Mouse (Mus musculus): ENCODE results near the gene Hyal3. TPM values are rescaled to one million over a fixed set of nuclear protein-coding genes. Genes with fewer than 3 reads are reported as not detected.
A peak's percentile ranks its signal among the peaks of the same experiment; 100 is the strongest.

Gene Hyal3
- total and polyA plus RNA-seq, 3 experiments: 2.3 to 6.8 TPM; not detected in 1

- no peaks in the 10 kb centered on the region for H3K9me3 ChIP-seq (replicated peaks; ENCODE audit: insufficient read depth, low read length)
- H3K4me1 ChIP-seq (ENCODE audit: control insufficient read depth in 1 of 2, insufficient read depth in 2 of 2, low read length in 2 of 2): peaks cover 3 to 22% of the 10 kb centered on the region in 2 experiments; a peak in 3 of 4 replicates
- peak overlapping the region; percentile 67 to 85 for H3K4me3 ChIP-seq (ENCODE audit: control insufficient read depth in 1 of 2, insufficient read depth in 1 of 2, low read depth in 2 of 2, low read length in 2 of 2)
- peak; percentile 95 for DNase-seq (ENCODE audit: low read depth, low spot score)
- peaks cover 2% of the 10 kb centered on the region; the same call in 1 of the 2 replicates for H3K79me2 ChIP-seq (ENCODE audit: control insufficient read depth, insufficient read depth, low read length, poor library complexity)
- H3K36me3 ChIP-seq (ENCODE audit: control insufficient read depth in 1 of 2, insufficient read depth in 2 of 2, low read length in 2 of 2): peaks cover 0 to 11% of the 10 kb centered on the region in 2 experiments; a peak in 3 of 4 replicates
- peak overlapping the region; percentile 54 for H3K27ac ChIP-seq (ENCODE audit: control insufficient read depth, low read depth, low read length)
- H3K9ac ChIP-seq (ENCODE audit: control insufficient read depth, low read depth, low read length, poor library complexity, severe bottlenecking): peak overlapping the region; percentile 84
- H3K27me3 ChIP-seq (ENCODE audit: control insufficient read depth in 1 of 2, insufficient read depth in 2 of 2, low read length in 2 of 2): no peaks in the 10 kb centered on the region
- peak; percentile 35; the same call in 1 of the 2 replicates for TF ChIP-seq NRF1 (IDR thresholded peaks at IDR 0.05; ENCODE audit: insufficient read depth, low read depth, low read length, poor library complexity, severe bottlenecking)
- TF ChIP-seq ETS1 (IDR thresholded peaks at IDR 0.05; ENCODE audit: low read depth, low read length): peak; percentile 80
- TF ChIP-seq UBTF (IDR thresholded peaks at IDR 0.05; ENCODE audit: borderline replicate concordance, insufficient read depth, low read depth, low read length): peak; percentile 85; the same call in 1 of the 2 replicates
- no peak for TF ChIP-seq CHD1 (IDR thresholded peaks at IDR 0.05; ENCODE audit: low read depth, low read length)
- TF ChIP-seq USF2 (IDR thresholded peaks at IDR 0.05; ENCODE audit: borderline replicate concordance in 1 of 2, insufficient read depth in 1 of 2, low read depth in 1 of 2, low read length in 2 of 2): no peak
- no peak for TF ChIP-seq MAX (IDR thresholded peaks at IDR 0.05; ENCODE audit: low read length)
- TF ChIP-seq E2F4 (IDR thresholded peaks at IDR 0.05; ENCODE audit: borderline replicate concordance, low read depth, low read length): no peak
- peak; percentile 41; the same call in 1 of the 2 replicates for TF ChIP-seq ZMIZ1 (IDR thresholded peaks at IDR 0.05; ENCODE audit: low read depth, low read length)
- no peak for TF ChIP-seq MAFK (IDR thresholded peaks at IDR 0.05; ENCODE audit: borderline replicate concordance, low read depth, low read length)
- peak; percentile 72 for TF ChIP-seq HCFC1 (IDR thresholded peaks at IDR 0.05; ENCODE audit: low read depth, low read length)
- TF ChIP-seq ZKSCAN1 (IDR thresholded peaks at IDR 0.05; ENCODE audit: low read depth, low read length): no peak
- no peak for TF ChIP-seq KAT2A (conservative IDR thresholded peaks at IDR 0.05; ENCODE audit: low read depth, low read length)
- TF ChIP-seq RCOR1 (IDR thresholded peaks at IDR 0.05; ENCODE audit: low read depth, low read length): no peak
- peak; percentile 64; the same call in 1 of the 2 replicates for TF ChIP-seq MXI1 (IDR thresholded peaks at IDR 0.05; ENCODE audit: low read depth, low read length)
- TF ChIP-seq MEF2A (IDR thresholded peaks at IDR 0.05; ENCODE audit: extremely low read depth, insufficient replicate concordance, low read depth, low read length, poor library complexity, severe bottlenecking): no peak
- TF ChIP-seq TAL1 (IDR thresholded peaks at IDR 0.05; ENCODE audit: low read length): no peak
- TF ChIP-seq SIN3A (IDR thresholded peaks at IDR 0.05; ENCODE audit: low read length): peak; percentile 80
- TF ChIP-seq CTCF (IDR thresholded peaks at IDR 0.05 in 2 of 3, conservative IDR thresholded peaks at IDR 0.05 in 1 of 3; ENCODE audit: control insufficient read depth in 1 of 3, insufficient read depth in 1 of 3, low read depth in 2 of 3, low read length in 3 of 3, poor library complexity in 1 of 3, severe bottlenecking in 1 of 3): peak; percentile 86 to 98 (median 96)
- peak; percentile 49 for TF ChIP-seq NELFE (IDR thresholded peaks at IDR 0.05; ENCODE audit: low read depth, low read length)
- no peak for TF ChIP-seq MYB (IDR thresholded peaks at IDR 0.05; ENCODE audit: low read depth, low read length)
- peak; percentile 67 for TF ChIP-seq USF1 (IDR thresholded peaks at IDR 0.05; ENCODE audit: low read depth, low read length)
- peak; percentile 59 for TF ChIP-seq RAD21 (IDR thresholded peaks at IDR 0.05; ENCODE audit: low read depth, low read length)
- TF ChIP-seq TCF12 (IDR thresholded peaks at IDR 0.05; ENCODE audit: low read depth, low read length): peak; percentile 54; the same call in 1 of the 2 replicates
- TF ChIP-seq GABPA (IDR thresholded peaks at IDR 0.05; ENCODE audit: low read depth, low read length): no peak
- TF ChIP-seq JUND (IDR thresholded peaks at IDR 0.05; ENCODE audit: low read depth, low read length): no peak
- no peak for TF ChIP-seq BHLHE40 (IDR thresholded peaks at IDR 0.05; ENCODE audit: borderline replicate concordance, low read depth, low read length)
- TF ChIP-seq POLR2A (IDR thresholded peaks at IDR 0.05; ENCODE audit: control insufficient read depth in 1 of 2, insufficient read depth in 1 of 2, low read depth in 1 of 2, low read length in 2 of 2, poor library complexity in 1 of 2): peak; percentile 35 to 55; a peak in 1 of 4 replicates
- TF ChIP-seq CHD2 (IDR thresholded peaks at IDR 0.05; ENCODE audit: low read length): no peak
- peak; percentile 73 for TF ChIP-seq ELF1 (IDR thresholded peaks at IDR 0.05; ENCODE audit: low read depth, low read length)
- no peak for TF ChIP-seq ZNF384 (IDR thresholded peaks at IDR 0.05; ENCODE audit: low read depth, low read length)
- TF ChIP-seq POLR2AphosphoS5 (IDR thresholded peaks at IDR 0.05; ENCODE audit: borderline replicate concordance, low read depth, low read length): no peak
- TF ChIP-seq GATA1 (IDR thresholded peaks at IDR 0.05; ENCODE audit: low read depth, low read length): no peak
- TF ChIP-seq TBP (IDR thresholded peaks at IDR 0.05; ENCODE audit: low read depth, low read length): peak; percentile 27; the same call in 1 of the 2 replicates
- no peak for TF ChIP-seq MYC (IDR thresholded peaks at IDR 0.05; ENCODE audit: low read depth, low read length)
- TF ChIP-seq SMC3 (IDR thresholded peaks at IDR 0.05; ENCODE audit: low read depth, low read length): peak; percentile 62
Observed at GRCm38 (mm10) chr9:107612191-107612944, 31.8 kb downstream of the Hyal3 start.
